Mouse (Mus musculus): Measurements from ENCODE around the gene Dhrs11.

GRCm38 (mm10) chr11:84827901-84828503, 792 bp downstream of the Dhrs11 start:
- TF ChIP-seq POLR2A (IDR thresholded peaks at IDR 0.05; ENCODE audit: insufficient read depth, low read length): no peak
- no peak for TF ChIP-seq CTCF (IDR thresholded peaks at IDR 0.05; ENCODE audit: low read depth, low read length)

All from ES-Bruce4 (cell line).